Mouse (Mus musculus): ENCODE results near the gene Cops4.

Cops4 gene

GRCm38 (mm10) chr5:100578863-100579411 is 60.8 kb downstream of the Cops4 start:
- ATAC-seq (ENCODE audit: low TSS enrichment) = no peak

- ATAC-seq (ENCODE audit: low TSS enrichment) = no peak
Observed at GRCm38 (mm10) chr5:100581622-100582434, 63.7 kb downstream of the Cops4 start.

GRCm38 (mm10) chr5:100582435-100582826 is 64.3 kb downstream of the Cops4 start:
- no peak for ATAC-seq (ENCODE audit: low TSS enrichment)

- ATAC-seq (ENCODE audit: low TSS enrichment) = no peak
Observed at GRCm38 (mm10) chr5:100583066-100583465, 65.0 kb downstream of the Cops4 start.

GRCm38 (mm10) chr5:100585206-100585644 is 67.1 kb downstream of the Cops4 start:
- no peak for ATAC-seq (ENCODE audit: low TSS enrichment)

GRCm38 (mm10) chr5:100585657-100586056 is 67.5 kb downstream of the Cops4 start:
- no peak for ATAC-seq (ENCODE audit: low TSS enrichment)

- ATAC-seq (ENCODE audit: low TSS enrichment) = no peak
Observed at GRCm38 (mm10) chr5:100587136-100587535, 69.0 kb downstream of the Cops4 start.

- ATAC-seq (ENCODE audit: low TSS enrichment) = no peak
Observed at GRCm38 (mm10) chr5:100587626-100588025, 69.5 kb downstream of the Cops4 start.

- no peak for ATAC-seq (ENCODE audit: low TSS enrichment)
Observed at GRCm38 (mm10) chr5:100590505-100590904, 72.4 kb downstream of the Cops4 start.

- no peak for ATAC-seq (ENCODE audit: low TSS enrichment)
Observed at GRCm38 (mm10) chr5:100594803-100595467, 76.8 kb downstream of the Cops4 start.

- no peak for ATAC-seq (ENCODE audit: low TSS enrichment)
Observed at GRCm38 (mm10) chr5:100595999-100596398, 77.9 kb downstream of the Cops4 start.

Data from frontal cortex, adult (tissue).